Mouse (Mus musculus) CH12.LX (cell line): ENCODE data around the gene Aven. TPM values are rescaled to one million over a fixed set of nuclear protein-coding genes. Genes with fewer than 3 reads are reported as not detected.

ENCODE experiments used
- DNase-seq: peaks from one replicate; pipeline ENCODE4 v3.0.0-alpha.2; 2013; ENCODE audit errors: extremely low read depth
- H3K27ac ChIP-seq: 2 replicates; pipeline ENCODE4 v1.5.1; 2012; ENCODE audit warnings: low read depth, mild to moderate bottlenecking, control low read depth, moderate library complexity; ENCODE audit not compliant: insufficient read depth
- H3K27me3 ChIP-seq: replicated peaks from 2 replicates; pipeline ENCODE3; 2012; ENCODE audit warnings: inconsistent platforms
- H3K36me3 ChIP-seq, 2 experiments: replicated peaks in 1 of 2; 2 replicates each; pipeline versions ENCODE3 to v1.6.1; 2012; ENCODE audit warnings: inconsistent platforms in 1 of 2, low read length in 1 of 2, mild to moderate bottlenecking in 1 of 2, mixed read lengths in 1 of 2, moderate library complexity in 1 of 2; ENCODE audit not compliant: control insufficient read depth in 1 of 2, insufficient read depth in 1 of 2
- H3K4me1 ChIP-seq, 2 experiments: 2 replicates each; pipeline ENCODE4 v1.6.1; 2012; ENCODE audit warnings: inconsistent platforms in 1 of 2, moderate library complexity in 1 of 2; ENCODE audit not compliant: insufficient read depth in 2 of 2, control insufficient read depth in 1 of 2
- H3K4me2 ChIP-seq: 2 replicates; pipeline ENCODE4 v1.6.1; 2012; ENCODE audit warnings: low read depth, mild to moderate bottlenecking, control low read depth; ENCODE audit not compliant: poor library complexity, insufficient read depth, severe bottlenecking
- H3K4me3 ChIP-seq, 3 experiments: fragments of 150-350 bp in 1 of 3; sonication (generic) in 1 of 3; replicated peaks in 1 of 3; 2 replicates each; pipeline versions ENCODE3 to v1.5.1; 2011 to 2012; ENCODE audit warnings: low read depth in 2 of 3, low read length in 2 of 3, mild to moderate bottlenecking in 2 of 3, moderate library complexity in 2 of 3, control low read depth in 1 of 3, improper control_type of control experiment in 1 of 3, inconsistent platforms in 1 of 3, mixed read lengths in 1 of 3; ENCODE audit not compliant: poor library complexity in 1 of 3
- H3K79me2 ChIP-seq: replicated peaks from 2 replicates; pipeline ENCODE4 v1.6.1; 2012; ENCODE audit warnings: mild to moderate bottlenecking, moderate library complexity; ENCODE audit not compliant: control insufficient read depth, poor library complexity, insufficient read depth, severe bottlenecking; ENCODE audit errors: extremely low read depth
- H3K9ac ChIP-seq: 2 replicates; pipeline ENCODE4 v1.6.1; 2012; ENCODE audit warnings: low read depth, mild to moderate bottlenecking, control low read depth, moderate library complexity; ENCODE audit not compliant: insufficient read depth
- H3K9me3 ChIP-seq: replicated peaks from 2 replicates; pipeline ENCODE3; 2012; ENCODE audit warnings: low read length, inconsistent platforms, mixed read lengths
- BHLHE40 ChIP-seq: IDR thresholded peaks from 2 replicates; pipeline ENCODE4 v1.6.1; 2011; ENCODE audit warnings: mild to moderate bottlenecking, low read depth, low read length, improper control_type of control experiment
- CHD2 ChIP-seq: IDR thresholded peaks from 2 replicates; pipeline ENCODE4 v1.6.1; 2011; ENCODE audit warnings: low read length, improper control_type of control experiment
- E2F4 ChIP-seq: IDR thresholded peaks from 2 replicates; pipeline ENCODE4 v1.6.1; 2011; ENCODE audit warnings: low read depth, low read length, improper control_type of control experiment; ENCODE audit not compliant: insufficient replicate concordance
- ETS1 ChIP-seq: conservative IDR thresholded peaks from 2 replicates; pipeline ENCODE4 v1.6.1; 2012; ENCODE audit warnings: low read depth, mild to moderate bottlenecking, inconsistent platforms, low read length, improper control_type of control experiment, moderate library complexity
- GABPA ChIP-seq: IDR thresholded peaks from 2 replicates; pipeline ENCODE4 v1.6.1; 2012; ENCODE audit warnings: low read depth, low read length, improper control_type of control experiment, inconsistent platforms; ENCODE audit not compliant: insufficient replicate concordance
- JUN ChIP-seq: IDR thresholded peaks from 2 replicates; pipeline ENCODE4 v1.6.1; 2011; ENCODE audit warnings: low read depth, mild to moderate bottlenecking, low read length, improper control_type of control experiment, moderate library complexity; ENCODE audit not compliant: insufficient read depth
- JUND ChIP-seq: conservative IDR thresholded peaks from 2 replicates; pipeline ENCODE4 v1.6.1; 2011; ENCODE audit warnings: low read depth, low read length, improper control_type of control experiment
- MEF2A ChIP-seq: IDR thresholded peaks from 2 replicates; pipeline ENCODE4 v1.6.1; 2014; ENCODE audit warnings: low read depth, mild to moderate bottlenecking, inconsistent platforms, low read length, improper control_type of control experiment, borderline replicate concordance
- MXI1 ChIP-seq: IDR thresholded peaks from 2 replicates; pipeline ENCODE4 v1.6.1; 2011; ENCODE audit warnings: mild to moderate bottlenecking, low read depth, low read length, improper control_type of control experiment
- MYC ChIP-seq: IDR thresholded peaks from 2 replicates; pipeline ENCODE4 v1.6.1; 2011; ENCODE audit warnings: low read depth, mild to moderate bottlenecking, improper control_type of control experiment, low read length
- NELFE ChIP-seq: IDR thresholded peaks from 2 replicates; pipeline ENCODE4 v1.6.1; 2011; ENCODE audit warnings: low read depth, low read length, improper control_type of control experiment
- PAX5 ChIP-seq: IDR thresholded peaks from 2 replicates; pipeline ENCODE4 v1.6.1; 2012; ENCODE audit warnings: low read length, inconsistent platforms, mixed read lengths
- POLR2AphosphoS2 ChIP-seq: IDR thresholded peaks from 2 replicates; pipeline ENCODE4 v1.6.1; 2011; ENCODE audit warnings: low read depth, low read length, improper control_type of control experiment
- RCOR1 ChIP-seq: conservative IDR thresholded peaks from 2 replicates; pipeline ENCODE4 v1.6.1; 2012; ENCODE audit warnings: low read depth, mild to moderate bottlenecking, inconsistent platforms, low read length, improper control_type of control experiment
- TCF12 ChIP-seq: IDR thresholded peaks from 2 replicates; pipeline ENCODE4 v1.6.1; 2014; ENCODE audit warnings: low read depth, mild to moderate bottlenecking, inconsistent platforms, low read length, improper control_type of control experiment
- USF1 ChIP-seq: IDR thresholded peaks from 2 replicates; pipeline ENCODE4 v1.6.1; 2014; ENCODE audit warnings: low read depth, mild to moderate bottlenecking, inconsistent platforms, low read length, improper control_type of control experiment
- ZC3H11A ChIP-seq: IDR thresholded peaks from 2 replicates; pipeline ENCODE4 v1.6.1; 2012; ENCODE audit warnings: low read depth, mild to moderate bottlenecking, inconsistent platforms, low read length, improper control_type of control experiment
- ZNF384 ChIP-seq: IDR thresholded peaks from 2 replicates; pipeline ENCODE4 v1.6.1; 2012; ENCODE audit warnings: low read depth, low read length, improper control_type of control experiment, inconsistent platforms
- dilution Hi-C: fragments of 300-500 bp; cut with MboI; formaldehyde crosslinking; loops from 2 replicates; pipeline ENCODE4 v1.14.3; 2020; ENCODE audit warnings: low sequenced_read_pairs; ENCODE audit not compliant: extremely low pct_unique_long_range_greater_than_20kb, extremely low pct_ligation_motif_present
- in situ Hi-C: fragments of 300-500 bp; cut with MboI; formaldehyde crosslinking; loops from 3 replicates; pipeline ENCODE4 v1.14.3; 2019; ENCODE audit warnings: low sequenced_read_pairs, low pct_ligation_motif_present, low pct_unique_long_range_greater_than_20kb, mixed read lengths
- polyA plus RNA-seq: library from polyadenylated mRNA; unstranded; fragments of >175 nt; gene quantifications from 2 replicates; pipeline ENCODE4 v1.2.1, GENCODE M21; 2012; ENCODE audit warnings: low read depth; ENCODE audit not compliant: insufficient read length
- total RNA-seq, 2 experiments: library from RNA; depleted of rRNA; stranded (reverse); fragments of 300-350 nt in 1 of 2; fragments of >200 nt in 1 of 2; gene quantifications; 2 replicates each; pipeline ENCODE4 v1.2.3; 2012 to 2014

The Aven gene
- total and polyA plus RNA-seq, 3 experiments: 21.2 to 44.3 (median 33.9) TPM

DNA sequence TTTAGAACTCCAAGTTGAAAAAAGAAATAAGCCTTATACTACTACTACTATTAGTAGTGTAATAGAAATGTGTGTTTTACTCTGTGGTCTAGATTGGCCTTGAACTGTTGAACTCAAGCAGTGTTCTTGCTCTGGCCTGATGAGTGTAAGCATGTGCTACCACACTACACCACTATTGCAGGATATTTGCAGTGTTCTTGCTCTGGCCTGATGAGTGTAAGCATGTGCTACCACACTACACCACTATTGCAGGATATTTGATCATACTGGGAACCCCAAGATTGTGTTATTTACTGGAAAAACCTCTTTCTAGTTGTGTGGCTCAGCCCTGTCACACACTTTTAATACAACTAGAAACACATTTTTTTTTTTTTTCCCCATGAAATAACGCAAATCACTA is 14.7 kb downstream of the Aven start:
- H3K4me2 ChIP-seq: no peak overlapping the region
- in situ Hi-C loops: loop anchor here (25.0 kb wide), 1 partner anchor 255 kb away; no protein-coding TSS in a partner anchor
- H3K27me3 ChIP-seq: no peaks in the 10 kb centered on the region
- H3K79me2 ChIP-seq: no peaks in the 10 kb centered on the region
- peaks cover 0 to 8% of the 10 kb centered on the region in 2 experiments; a peak in 1 of 4 replicates for H3K4me1 ChIP-seq
- DNase-seq: no peak
- H3K9me3 ChIP-seq: no peaks in the 10 kb centered on the region
- no peak overlapping the region for H3K9ac ChIP-seq
- TF ChIP-seq ZC3H11A: no peak
- no peak for TF ChIP-seq JUN
- no peak for TF ChIP-seq ZNF384
- no peak for TF ChIP-seq USF1
- TF ChIP-seq GABPA: no peak
- no peak for TF ChIP-seq NELFE
- TF ChIP-seq RCOR1: no peak
- TF ChIP-seq MEF2A: no peak
- no peak for TF ChIP-seq JUND
- no peak for TF ChIP-seq PAX5
- TF ChIP-seq TCF12: no peak
- TF ChIP-seq ETS1: no peak
- TF ChIP-seq POLR2AphosphoS2: no peak
- no peak for TF ChIP-seq CHD2
- H3K4me3 ChIP-seq: no peak overlapping the region
- H3K27ac ChIP-seq: no peak overlapping the region
- dilution Hi-C loops: no loop called here
- peaks cover 0 to 9% of the 10 kb centered on the region in 2 experiments for H3K36me3 ChIP-seq

DNA sequence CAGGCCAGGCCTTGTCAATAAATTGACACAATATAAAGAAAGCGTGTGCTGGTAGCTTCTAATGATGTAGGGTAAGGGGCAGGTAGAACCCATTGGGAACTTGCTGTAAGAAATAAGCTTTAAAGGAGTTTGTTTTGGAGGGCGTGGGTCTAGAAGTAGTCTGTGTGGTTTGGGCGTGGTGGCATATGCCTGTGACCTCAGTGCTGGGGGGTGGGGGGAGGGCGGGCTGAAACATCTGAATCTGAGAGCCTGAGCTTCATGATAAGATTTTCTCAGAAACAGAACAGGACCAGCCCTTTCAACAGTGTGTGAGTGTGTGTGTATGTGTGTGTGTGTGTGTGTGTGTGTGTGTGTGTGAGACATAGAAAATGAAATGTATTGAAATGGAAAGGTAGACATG is 17.4 kb downstream of the Aven start:
- no peak overlapping the region for H3K4me3 ChIP-seq
- no peak overlapping the region for H3K4me2 ChIP-seq
- no peak overlapping the region for H3K9ac ChIP-seq
- no peak for DNase-seq
- in situ Hi-C loops (loop anchor here (25.0 kb wide), 1 partner anchor 252 kb away; no protein-coding TSS in a partner anchor), dilution Hi-C loops (no loop called here)
- H3K27ac ChIP-seq: no peak overlapping the region
- no peaks in the 10 kb centered on the region for H3K4me1 ChIP-seq
- TF ChIP-seq MXI1 (no peak), MYC (no peak), BHLHE40 (no peak), ZNF384 (no peak), USF1 (no peak), E2F4 (no peak), CHD2 (no peak)
- peaks cover 0 to 7% of the 10 kb centered on the region in 2 experiments for H3K36me3 ChIP-seq
- no peaks in the 10 kb centered on the region for H3K27me3 ChIP-seq
- H3K9me3 ChIP-seq: no peaks in the 10 kb centered on the region
- H3K79me2 ChIP-seq: no peaks in the 10 kb centered on the region
